Mouse (Mus musculus): Measurements from ENCODE around the gene Eef2k.

GRCm38 (mm10) chr7:120938206-120938605 lies 95.6 kb downstream of the Eef2k start:
- TF ChIP-seq CTCF (IDR thresholded peaks at IDR 0.05; ENCODE audit: low read depth, low read length): no peak
- TF ChIP-seq POLR2A (IDR thresholded peaks at IDR 0.05; ENCODE audit: insufficient read depth, low read length): no peak
